Mouse (Mus musculus): ENCODE data around the gene Banf2. TPM values are rescaled to one million over a fixed set of nuclear protein-coding genes. Genes with fewer than 3 reads are reported as not detected.
A peak's percentile ranks its signal among the peaks of the same experiment; 100 is the strongest.

Banf2 gene
- polyA plus RNA-seq, 1 experiment from 2014 or later = 0.33 TPM

- H3K4me2 ChIP-seq = no peak overlapping the region
- no peak overlapping the region for H3K9ac ChIP-seq
- 92% methylated on average over 5 of the region's 5 CpGs for WGBS
- no peak for ATAC-seq (ENCODE audit: insufficient read depth, low FRiP score, low read depth)
- H3K9me3 ChIP-seq = no peaks in the 10 kb centered on the region
- H3K4me1 ChIP-seq = no peaks in the 10 kb centered on the region
- H3K4me3 ChIP-seq (replicated peaks) = no peak overlapping the region
- no peak overlapping the region for H3K27ac ChIP-seq
- H3K27me3 ChIP-seq (replicated peaks) = no peaks in the 10 kb centered on the region
- H3K36me3 ChIP-seq = no peaks in the 10 kb centered on the region
Observed at GRCm38 (mm10) chr2:144074059-144074458, 41.2 kb downstream of the Banf2 start.

- Histone ChIP-seq H3K36me3 (no peaks in the 10 kb centered on the region), H3K4me3 (replicated peaks) (no peak overlapping the region), H3K27ac (no peak overlapping the region), H3K4me1 (no peaks in the 10 kb centered on the region), H3K9ac (no peak overlapping the region), H3K9me3 (no peaks in the 10 kb centered on the region), H3K4me2 (no peak overlapping the region), H3K27me3 (replicated peaks) (no peaks in the 10 kb centered on the region)
- 72% methylated on average over 2 of the region's 2 CpGs for WGBS
- no peak for ATAC-seq (ENCODE audit: insufficient read depth, low FRiP score, low read depth)
Observed at GRCm38 (mm10) chr2:144076625-144077024, 43.8 kb downstream of the Banf2 start.

- Histone ChIP-seq H3K4me3 (replicated peaks) (no peak overlapping the region), H3K27me3 (replicated peaks) (no peaks in the 10 kb centered on the region), H3K9me3 (no peaks in the 10 kb centered on the region), H3K4me2 (no peak overlapping the region), H3K27ac (no peak overlapping the region), H3K4me1 (no peaks in the 10 kb centered on the region), H3K36me3 (no peaks in the 10 kb centered on the region), H3K9ac (no peak overlapping the region)
- WGBS = 67% methylated on average over 3 of the region's 3 CpGs
- ATAC-seq (ENCODE audit: insufficient read depth, low FRiP score, low read depth) = peak; percentile 24; the same call in 1 of the 2 replicates
Observed at GRCm38 (mm10) chr2:144078897-144079296, 46.0 kb downstream of the Banf2 start.

DNA sequence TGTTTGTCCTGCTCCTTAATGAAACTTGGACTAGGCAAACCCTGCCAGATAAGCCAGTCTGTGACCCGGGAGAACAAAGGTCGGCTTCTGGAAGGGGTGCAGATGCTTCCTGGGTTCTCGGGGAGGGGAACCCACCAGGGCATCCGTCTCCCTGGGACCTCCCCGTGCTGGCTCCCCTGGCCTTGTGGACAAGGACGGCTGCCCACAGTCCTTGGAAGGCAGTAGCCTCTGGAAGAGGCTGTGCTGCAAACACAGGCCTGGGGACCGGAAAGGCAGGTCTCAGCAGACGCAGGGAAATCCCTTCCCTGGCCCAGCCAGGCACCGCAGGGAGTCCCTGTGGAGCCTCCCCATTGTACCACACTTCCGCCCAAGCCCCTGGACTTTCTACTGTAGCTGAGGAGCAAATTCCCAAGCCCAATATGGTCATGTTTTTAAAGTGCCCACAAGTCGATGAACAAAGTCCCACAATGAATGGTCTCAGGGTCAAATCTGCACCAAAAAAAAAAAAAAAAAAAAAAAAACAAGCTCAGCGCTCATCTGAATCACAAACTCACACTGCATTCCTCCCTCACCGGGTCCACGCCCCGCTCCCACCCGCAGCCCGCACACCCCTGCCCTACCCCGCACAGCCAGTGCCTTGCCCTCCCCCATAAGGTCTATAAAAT, 53.5 kb downstream of the Banf2 start:
- Histone ChIP-seq H3K27me3 (replicated peaks) (no peaks in the 10 kb centered on the region), H3K9ac (no peak overlapping the region), H3K36me3 (no peaks in the 10 kb centered on the region), H3K4me3 (replicated peaks) (no peak overlapping the region), H3K27ac (peak overlapping the region; percentile 82), H3K4me2 (peak overlapping the region; percentile 21; the same call in 1 of the 2 replicates), H3K4me1 (peaks cover 9% of the 10 kb centered on the region), H3K9me3 (no peaks in the 10 kb centered on the region)
- 26% methylated on average over 18 of the region's 18 CpGs for WGBS
- peak; percentile 81 for ATAC-seq (ENCODE audit: insufficient read depth, low FRiP score, low read depth)

DNA sequence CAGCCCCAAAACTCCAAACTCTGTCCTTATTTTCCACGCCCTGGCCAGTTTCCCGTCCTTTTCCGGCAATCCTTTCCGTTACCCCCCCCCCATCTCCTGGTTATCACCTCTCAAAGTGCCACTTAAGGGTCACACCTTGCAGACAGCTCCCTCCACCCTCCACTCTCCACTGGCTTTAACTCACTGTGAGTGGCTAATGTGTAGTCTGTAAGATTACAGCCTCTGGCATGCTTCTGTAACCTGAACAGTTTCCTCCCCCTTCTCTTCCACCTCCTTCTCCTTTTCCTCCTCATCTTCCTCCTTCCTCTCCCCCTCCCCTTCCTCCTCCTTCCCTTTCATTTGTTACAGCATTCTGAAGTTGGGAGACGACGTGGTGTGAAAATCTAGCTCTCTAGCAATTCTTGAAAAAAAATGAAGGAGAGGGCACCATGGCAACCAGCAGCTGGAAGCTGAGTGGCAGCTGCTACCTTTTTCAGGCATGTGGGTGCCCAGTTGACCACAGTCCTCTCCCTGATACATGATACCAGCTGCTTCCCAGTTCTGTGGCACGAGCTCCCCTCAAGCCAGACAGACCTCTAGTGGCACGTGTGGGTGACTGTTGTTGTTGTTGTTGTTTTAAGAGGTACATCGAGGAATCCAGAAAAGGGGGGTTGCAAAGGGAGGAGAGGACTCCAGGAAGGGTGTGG, 55.2 kb downstream of the Banf2 start:
- Histone ChIP-seq H3K4me2 (no peak overlapping the region), H3K4me3 (replicated peaks) (no peak overlapping the region), H3K27me3 (replicated peaks) (no peaks in the 10 kb centered on the region), H3K27ac (no peak overlapping the region), H3K4me1 (peaks cover 9% of the 10 kb centered on the region), H3K9me3 (no peaks in the 10 kb centered on the region), H3K9ac (no peak overlapping the region), H3K36me3 (no peaks in the 10 kb centered on the region)
- no peak for ATAC-seq (ENCODE audit: insufficient read depth, low FRiP score, low read depth)
- 47% methylated on average over 9 of the region's 9 CpGs for WGBS

GRCm38 (mm10) chr2:144092767-144093166, 59.9 kb downstream of the Banf2 start:
- Histone ChIP-seq H3K27ac (no peak overlapping the region), H3K9me3 (no peaks in the 10 kb centered on the region), H3K27me3 (replicated peaks) (no peaks in the 10 kb centered on the region), H3K9ac (no peak overlapping the region), H3K4me3 (replicated peaks) (no peak overlapping the region), H3K4me1 (no peaks in the 10 kb centered on the region), H3K4me2 (no peak overlapping the region), H3K36me3 (no peaks in the 10 kb centered on the region)
- WGBS = 77% methylated on average over 4 of the region's 4 CpGs
- ATAC-seq (ENCODE audit: insufficient read depth, low FRiP score, low read depth) = no peak

- Histone ChIP-seq H3K4me2 (no peak overlapping the region), H3K4me3 (replicated peaks) (no peak overlapping the region), H3K9me3 (no peaks in the 10 kb centered on the region), H3K9ac (no peak overlapping the region), H3K27me3 (replicated peaks) (no peaks in the 10 kb centered on the region), H3K4me1 (no peaks in the 10 kb centered on the region), H3K36me3 (no peaks in the 10 kb centered on the region), H3K27ac (no peak overlapping the region)
- 86% methylated on average over 1 of the region's 1 CpGs for WGBS
- no peak for ATAC-seq (ENCODE audit: insufficient read depth, low FRiP score, low read depth)
Observed at GRCm38 (mm10) chr2:144094721-144095120, 61.9 kb downstream of the Banf2 start.

DNA sequence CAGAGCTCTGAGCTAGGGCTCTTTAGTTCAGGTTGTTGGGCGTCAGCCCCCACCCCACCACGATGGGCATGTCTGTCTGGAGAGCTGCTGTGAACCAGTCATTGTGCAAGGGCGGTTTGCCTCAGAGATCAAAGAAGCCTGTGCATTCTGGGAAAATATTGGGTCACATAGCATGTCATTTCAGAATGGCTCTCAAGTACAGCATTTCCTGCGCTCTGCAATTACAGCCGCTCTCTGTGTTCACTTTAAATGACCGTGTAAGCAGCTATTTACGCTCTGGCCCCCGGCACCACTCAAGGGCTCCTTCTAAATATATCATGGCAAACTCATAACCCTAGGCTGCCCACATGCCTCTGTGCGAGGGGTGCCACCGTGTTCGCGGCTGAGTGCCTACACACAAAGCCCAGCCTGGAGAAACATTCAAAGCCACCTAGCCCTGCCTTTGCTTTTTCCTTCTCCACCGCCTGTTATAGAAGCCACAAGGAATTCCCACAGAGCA, 68.7 kb downstream of the Banf2 start:
- Histone ChIP-seq H3K9ac (no peak overlapping the region), H3K27me3 (replicated peaks) (no peaks in the 10 kb centered on the region), H3K9me3 (no peaks in the 10 kb centered on the region), H3K4me3 (replicated peaks) (no peak overlapping the region), H3K36me3 (no peaks in the 10 kb centered on the region), H3K4me1 (no peaks in the 10 kb centered on the region), H3K27ac (no peak overlapping the region), H3K4me2 (no peak overlapping the region)
- ATAC-seq (ENCODE audit: insufficient read depth, low FRiP score, low read depth) = no peak
- 82% methylated on average over 13 of the region's 13 CpGs for WGBS

- Histone ChIP-seq H3K4me3 (replicated peaks) (no peak overlapping the region), H3K27ac (no peak overlapping the region), H3K9me3 (no peaks in the 10 kb centered on the region), H3K4me1 (no peaks in the 10 kb centered on the region), H3K36me3 (no peaks in the 10 kb centered on the region), H3K4me2 (no peak overlapping the region), H3K9ac (no peak overlapping the region), H3K27me3 (replicated peaks) (no peaks in the 10 kb centered on the region)
- 84% methylated on average over 5 of the region's 5 CpGs for WGBS
- ATAC-seq (ENCODE audit: insufficient read depth, low FRiP score, low read depth) = no peak
Observed at GRCm38 (mm10) chr2:144107374-144107773, 74.5 kb downstream of the Banf2 start.

DNA sequence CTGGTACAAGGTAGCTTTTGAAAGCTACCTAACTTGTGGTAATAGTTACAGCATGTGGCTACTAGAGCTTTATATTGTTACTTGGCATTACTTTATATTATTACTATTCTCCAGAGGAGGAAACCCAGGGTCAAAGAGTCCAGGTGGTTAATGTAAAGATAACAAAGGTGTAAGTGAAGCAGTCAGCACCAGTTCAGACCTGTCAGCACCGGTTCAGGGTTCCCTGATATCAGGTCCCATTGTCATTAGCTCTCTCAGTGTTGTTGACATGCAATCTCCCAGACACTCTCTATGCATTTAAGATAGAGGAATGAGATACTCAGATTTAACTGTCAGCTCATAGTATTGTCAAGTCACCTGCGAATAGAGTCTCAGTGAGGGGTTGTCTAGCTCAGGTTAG, 75.0 kb downstream of the Banf2 start:
- H3K27ac ChIP-seq = no peak overlapping the region
- no peak overlapping the region for H3K9ac ChIP-seq
- H3K27me3 ChIP-seq (replicated peaks) = no peaks in the 10 kb centered on the region
- 69% methylated on average over 2 of the region's 2 CpGs for WGBS
- H3K4me3 ChIP-seq (replicated peaks) = no peak overlapping the region
- ATAC-seq (ENCODE audit: insufficient read depth, low FRiP score, low read depth) = no peak; the same call in 1 of the 2 replicates
- no peak overlapping the region for H3K4me2 ChIP-seq
- no peaks in the 10 kb centered on the region for H3K4me1 ChIP-seq
- no peaks in the 10 kb centered on the region for H3K9me3 ChIP-seq
- H3K36me3 ChIP-seq = no peaks in the 10 kb centered on the region

DNA sequence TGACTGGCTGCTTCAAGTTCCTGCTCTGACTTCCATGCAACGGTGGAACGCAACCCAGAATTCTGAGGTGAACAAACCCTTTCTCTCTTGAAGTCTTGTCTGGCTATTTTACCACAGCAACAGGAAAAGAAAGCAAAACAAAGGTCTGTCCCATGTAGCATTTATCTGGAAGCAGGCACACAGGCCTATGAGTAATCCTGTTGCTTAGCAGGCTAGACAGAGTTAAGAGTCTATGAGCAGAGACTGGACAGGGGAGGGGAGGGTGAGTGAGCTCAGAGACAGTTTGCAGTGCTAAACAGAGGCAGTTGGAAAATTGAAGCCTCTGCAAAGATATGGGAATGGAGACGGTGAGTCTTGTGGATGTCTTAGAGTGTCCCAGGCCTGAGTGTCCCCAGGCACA, 75.5 kb downstream of the Banf2 start:
- Histone ChIP-seq H3K9ac (no peak overlapping the region), H3K27ac (no peak overlapping the region), H3K9me3 (no peaks in the 10 kb centered on the region), H3K27me3 (replicated peaks) (no peaks in the 10 kb centered on the region), H3K4me1 (no peaks in the 10 kb centered on the region), H3K4me2 (no peak overlapping the region), H3K4me3 (replicated peaks) (no peak overlapping the region), H3K36me3 (no peaks in the 10 kb centered on the region)
- no peak for ATAC-seq (ENCODE audit: insufficient read depth, low FRiP score, low read depth)
- WGBS = 65% methylated on average over 3 of the region's 3 CpGs

- Histone ChIP-seq H3K27me3 (replicated peaks) (no peaks in the 10 kb centered on the region), H3K9ac (no peak overlapping the region), H3K4me2 (no peak overlapping the region), H3K9me3 (no peaks in the 10 kb centered on the region), H3K36me3 (no peaks in the 10 kb centered on the region), H3K4me3 (replicated peaks) (no peak overlapping the region), H3K27ac (no peak overlapping the region), H3K4me1 (no peaks in the 10 kb centered on the region)
- 71% methylated on average over 7 of the region's 7 CpGs for WGBS
- ATAC-seq (ENCODE audit: insufficient read depth, low FRiP score, low read depth) = no peak
Observed at GRCm38 (mm10) chr2:144111966-144112365, 79.1 kb downstream of the Banf2 start.

Measured in stomach, embryonic 15.5 days (tissue).